Mouse (Mus musculus): ENCODE measurements around the gene Slc25a27. TPM values are rescaled to one million over a fixed set of nuclear protein-coding genes. Genes with fewer than 3 reads are reported as not detected.
A peak's percentile ranks its signal among the peaks of the same experiment; 100 is the strongest.

Slc25a27 gene
- 9.6 and 10.4 TPM in 2 replicates for polyA plus RNA-seq (2015; fragmentation: Nextera tagmentation; extraction: Ambion mirVana)

- H3K4me3 ChIP-seq (ENCODE audit: low read length), result peak within 1 kb of the TSS; percentile 90
- no peaks in the 10 kb centered on the region for H3K27me3 ChIP-seq (replicated peaks; ENCODE audit: control insufficient read depth, insufficient read depth, low read length)
- ATAC-seq, result peak; percentile 97
- under 1% methylated on average over 41 of the region's 41 CpGs for WGBS
- H3K4me1 ChIP-seq (ENCODE audit: control insufficient read depth, insufficient read depth, low read length), result peaks cover 15% of the 10 kb centered on the region; the same call in 1 of the 2 replicates
- peak within 1 kb of the TSS; percentile 82 for H3K9ac ChIP-seq (ENCODE audit: low read depth, low read length)
- peak within 1 kb of the TSS; percentile 99 for H3K4me2 ChIP-seq (ENCODE audit: low read depth, low read length)
- no peaks in the 10 kb centered on the region for H3K36me3 ChIP-seq (ENCODE audit: control insufficient read depth, insufficient read depth, low read length)
- no peaks in the 10 kb centered on the region for H3K9me3 ChIP-seq (ENCODE audit: control insufficient read depth, low read length)
- H3K27ac ChIP-seq (ENCODE audit: low read length), result peak within 1 kb of the TSS; percentile 31; the same call in 1 of the 2 replicates
Observed at GRCm38 (mm10) chr17:43666576-43667289, at the start of gene Slc25a27. TSS of gene Slc25a27 (minus strand) at chr17:43667214.

GRCm38 (mm10) chr17:43716601-43717000, 49.6 kb upstream of the Slc25a27 start:
- no peak overlapping the region for H3K9ac ChIP-seq (ENCODE audit: low read depth, low read length)
- no peak overlapping the region for H3K27ac ChIP-seq (ENCODE audit: low read length)
- no peak overlapping the region for H3K4me2 ChIP-seq (ENCODE audit: low read depth, low read length)
- H3K36me3 ChIP-seq (ENCODE audit: control insufficient read depth, insufficient read depth, low read length), result no peaks in the 10 kb centered on the region
- H3K27me3 ChIP-seq (replicated peaks; ENCODE audit: control insufficient read depth, insufficient read depth, low read length), result no peaks in the 10 kb centered on the region
- WGBS, result 71% methylated on average over 7 of the region's 7 CpGs
- no peaks in the 10 kb centered on the region for H3K4me1 ChIP-seq (ENCODE audit: control insufficient read depth, insufficient read depth, low read length)
- 0 out of 2 replicates have a peak, but pooled peaks cover 4% of the 10 kb centered on the region for H3K9me3 ChIP-seq (ENCODE audit: control insufficient read depth, low read length)
- no peak for ATAC-seq
- H3K4me3 ChIP-seq (ENCODE audit: low read length), result no peak overlapping the region

GRCm38 (mm10) chr17:43714191-43714590, 47.2 kb upstream of the Slc25a27 start:
- H3K4me2 ChIP-seq (ENCODE audit: low read depth, low read length), result no peak overlapping the region
- H3K9ac ChIP-seq (ENCODE audit: low read depth, low read length), result no peak overlapping the region
- 0 out of 2 replicates have a peak, but pooled peaks cover 4% of the 10 kb centered on the region for H3K9me3 ChIP-seq (ENCODE audit: control insufficient read depth, low read length)
- no peak overlapping the region for H3K27ac ChIP-seq (ENCODE audit: low read length)
- no peaks in the 10 kb centered on the region for H3K36me3 ChIP-seq (ENCODE audit: control insufficient read depth, insufficient read depth, low read length)
- ATAC-seq, result no peak
- no peak overlapping the region for H3K4me3 ChIP-seq (ENCODE audit: low read length)
- 65% methylated on average over 3 of the region's 3 CpGs for WGBS
- no peaks in the 10 kb centered on the region for H3K4me1 ChIP-seq (ENCODE audit: control insufficient read depth, insufficient read depth, low read length)
- H3K27me3 ChIP-seq (replicated peaks; ENCODE audit: control insufficient read depth, insufficient read depth, low read length), result no peaks in the 10 kb centered on the region

GRCm38 (mm10) chr17:43711557-43712352, 44.7 kb upstream of the Slc25a27 start:
- no peak overlapping the region for H3K27ac ChIP-seq (ENCODE audit: low read length)
- 71% methylated on average over 7 of the region's 7 CpGs for WGBS
- H3K9me3 ChIP-seq (ENCODE audit: control insufficient read depth, low read length), result 0 out of 2 replicates have a peak, but pooled peaks cover 4% of the 10 kb centered on the region
- no peaks in the 10 kb centered on the region for H3K27me3 ChIP-seq (replicated peaks; ENCODE audit: control insufficient read depth, insufficient read depth, low read length)
- H3K9ac ChIP-seq (ENCODE audit: low read depth, low read length), result no peak overlapping the region
- H3K4me3 ChIP-seq (ENCODE audit: low read length), result no peak overlapping the region
- H3K4me2 ChIP-seq (ENCODE audit: low read depth, low read length), result no peak overlapping the region
- H3K36me3 ChIP-seq (ENCODE audit: control insufficient read depth, insufficient read depth, low read length), result no peaks in the 10 kb centered on the region
- H3K4me1 ChIP-seq (ENCODE audit: control insufficient read depth, insufficient read depth, low read length), result no peaks in the 10 kb centered on the region
- ATAC-seq, result no peak

- H3K27me3 ChIP-seq (replicated peaks; ENCODE audit: control insufficient read depth, insufficient read depth, low read length), result no peaks in the 10 kb centered on the region
- no peak overlapping the region for H3K9ac ChIP-seq (ENCODE audit: low read depth, low read length)
- WGBS, result 74% methylated on average over 3 of the region's 3 CpGs
- no peak overlapping the region for H3K27ac ChIP-seq (ENCODE audit: low read length)
- H3K9me3 ChIP-seq (ENCODE audit: control insufficient read depth, low read length), result no peaks in the 10 kb centered on the region
- H3K4me2 ChIP-seq (ENCODE audit: low read depth, low read length), result no peak overlapping the region
- H3K36me3 ChIP-seq (ENCODE audit: control insufficient read depth, insufficient read depth, low read length), result no peaks in the 10 kb centered on the region
- ATAC-seq, result no peak
- H3K4me3 ChIP-seq (ENCODE audit: low read length), result no peak overlapping the region
- H3K4me1 ChIP-seq (ENCODE audit: control insufficient read depth, insufficient read depth, low read length), result no peaks in the 10 kb centered on the region
Observed at GRCm38 (mm10) chr17:43707254-43707653, 40.2 kb upstream of the Slc25a27 start.

- H3K36me3 ChIP-seq (ENCODE audit: control insufficient read depth, insufficient read depth, low read length), result no peaks in the 10 kb centered on the region
- no peak overlapping the region for H3K4me3 ChIP-seq (ENCODE audit: low read length)
- H3K27ac ChIP-seq (ENCODE audit: low read length), result no peak overlapping the region
- no peak overlapping the region for H3K9ac ChIP-seq (ENCODE audit: low read depth, low read length)
- H3K4me1 ChIP-seq (ENCODE audit: control insufficient read depth, insufficient read depth, low read length), result no peaks in the 10 kb centered on the region
- WGBS, result 92% methylated on average over 3 of the region's 3 CpGs
- H3K9me3 ChIP-seq (ENCODE audit: control insufficient read depth, low read length), result no peaks in the 10 kb centered on the region
- no peak for ATAC-seq
- no peak overlapping the region for H3K4me2 ChIP-seq (ENCODE audit: low read depth, low read length)
- no peaks in the 10 kb centered on the region for H3K27me3 ChIP-seq (replicated peaks; ENCODE audit: control insufficient read depth, insufficient read depth, low read length)
Observed at GRCm38 (mm10) chr17:43706749-43707148, 39.7 kb upstream of the Slc25a27 start.

- Histone ChIP-seq H3K27ac (ENCODE audit: low read length) (no peak overlapping the region), H3K9me3 (ENCODE audit: control insufficient read depth, low read length) (no peaks in the 10 kb centered on the region), H3K4me2 (ENCODE audit: low read depth, low read length) (no peak overlapping the region), H3K4me1 (ENCODE audit: control insufficient read depth, insufficient read depth, low read length) (no peaks in the 10 kb centered on the region), H3K4me3 (ENCODE audit: low read length) (no peak overlapping the region), H3K36me3 (ENCODE audit: control insufficient read depth, insufficient read depth, low read length) (no peaks in the 10 kb centered on the region), H3K9ac (ENCODE audit: low read depth, low read length) (no peak overlapping the region), H3K27me3 (replicated peaks; ENCODE audit: control insufficient read depth, insufficient read depth, low read length) (no peaks in the 10 kb centered on the region)
- WGBS, result 88% methylated on average over 12 of the region's 12 CpGs
- ATAC-seq, result no peak
Observed at GRCm38 (mm10) chr17:43704216-43704930, 37.4 kb upstream of the Slc25a27 start.

- Histone ChIP-seq H3K27me3 (replicated peaks; ENCODE audit: control insufficient read depth, insufficient read depth, low read length) (no peaks in the 10 kb centered on the region), H3K4me1 (ENCODE audit: control insufficient read depth, insufficient read depth, low read length) (no peaks in the 10 kb centered on the region), H3K36me3 (ENCODE audit: control insufficient read depth, insufficient read depth, low read length) (no peaks in the 10 kb centered on the region), H3K4me3 (ENCODE audit: low read length) (no peak overlapping the region), H3K4me2 (ENCODE audit: low read depth, low read length) (no peak overlapping the region), H3K9me3 (ENCODE audit: control insufficient read depth, low read length) (no peaks in the 10 kb centered on the region), H3K9ac (ENCODE audit: low read depth, low read length) (no peak overlapping the region), H3K27ac (ENCODE audit: low read length) (no peak overlapping the region)
- WGBS, result 81% methylated on average over 6 of the region's 6 CpGs
- no peak for ATAC-seq
Observed at GRCm38 (mm10) chr17:43701060-43701459, 34.0 kb upstream of the Slc25a27 start.
